ENCODE assay signal across 9 mouse cellular contexts in the genomic region with DNA sequence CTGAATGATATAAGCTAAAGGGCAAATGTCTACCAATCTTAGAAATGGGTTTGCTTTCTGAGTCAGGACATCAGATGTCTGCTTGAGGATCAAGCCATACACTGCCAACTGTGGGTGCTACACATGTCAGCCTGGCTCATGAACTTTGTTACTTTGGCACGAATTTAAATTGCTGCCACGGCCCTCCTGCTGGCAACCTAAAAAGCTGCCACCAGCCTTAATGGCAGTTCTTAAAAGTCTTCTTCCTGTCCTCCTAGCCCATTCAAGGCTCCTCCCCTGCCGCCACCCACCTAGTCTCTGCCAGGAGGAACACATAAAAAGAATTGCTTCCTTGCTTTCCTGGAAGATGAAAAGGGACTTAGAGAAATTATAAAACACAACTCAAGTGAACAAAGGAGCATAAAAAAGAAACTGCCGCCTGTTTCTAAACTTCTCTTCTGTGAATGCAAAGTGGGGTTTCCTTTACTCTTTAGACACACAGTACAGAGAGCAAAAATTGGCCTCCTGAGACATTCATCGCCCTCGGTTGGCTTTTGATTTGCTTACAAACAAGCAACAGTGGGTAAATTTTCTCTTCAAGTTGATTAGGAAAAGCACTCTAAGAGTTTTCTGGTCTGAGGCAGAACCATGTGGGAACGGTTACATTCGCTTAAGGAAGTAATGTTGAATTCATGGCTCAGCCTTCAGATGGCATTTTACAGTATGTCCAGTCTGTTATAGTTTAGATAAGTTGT. TPM values are rescaled to one million over a fixed set of nuclear protein-coding genes. Genes with fewer than 3 reads are reported as not detected.
A peak's percentile ranks its signal among the peaks of the same experiment; 100 is the strongest.
DNase-seq lines count a peak whose midpoint lies in the region; ATAC-seq and TF ChIP-seq lines count a peak whose summit lies in the region.
"Had no signal": no experiment of that assay in that cellular context is flagged by ENCODE, and none has a peak within 500 bp of the region (broad histone marks: within the 10 kb centered on the region; RNA-seq: fewer than 3 reads in every experiment).

No protein-coding gene starts in this region.

- H3K4me1 ChIP-seq in cerebellum, adult 2 months (ENCODE audit: control insufficient read depth, insufficient read depth, low read length), result no peaks in the 10 kb centered on the region
- H3K4me1 ChIP-seq in limb, embryonic 11.5 days (ENCODE audit: control insufficient read depth, insufficient read depth, low read length), result peaks cover 17% of the 10 kb centered on the region

- H3K36me3 ChIP-seq in limb, embryonic 11.5 days (ENCODE audit: control insufficient read depth, insufficient read depth, low read length), result no peaks in the 10 kb centered on the region; the same call in 1 of the 2 replicates

- H3K27me3 ChIP-seq in cerebellum, adult 2 months (ENCODE audit: control insufficient read depth, insufficient read depth, low read length), result no peaks in the 10 kb centered on the region
- H3K27me3 ChIP-seq in limb, embryonic 11.5 days (ENCODE audit: control insufficient read depth, insufficient read depth, low read length), result no peaks in the 10 kb centered on the region

- ATAC-seq in limb, embryonic 11.5 days (ENCODE audit: insufficient number of reproducible peaks, low FRiP score, low TSS enrichment, low read depth), result 0 out of 2 replicates have a peak, but pooled peaks have one; percentile 12

- H3K4me3 ChIP-seq in cerebellum, adult 2 months (replicated peaks; ENCODE audit: insufficient read depth, low read depth, low read length), result no peak overlapping the region
- H3K4me3 ChIP-seq in limb, embryonic 11.5 days (ENCODE audit: low read depth, low read length), result peak overlapping the region; percentile 35

- H3K9me3 ChIP-seq in limb, embryonic 11.5 days (ENCODE audit: control insufficient read depth, low read length), result no peaks in the 10 kb centered on the region

- DNase-seq in cerebellum, postnatal 10 days, result peak; percentile 10 to 18
- DNase-seq in cerebellum, adult 2 months, result no peak
- DNase-seq in right cerebral cortex, adult 2 months (ENCODE audit: low spot score in 2 of 2), result peak; percentile 27 to 37
- no peak for DNase-seq in right cerebral cortex, postnatal 4 days
- DNase-seq in limb, embryonic 11.5 days (ENCODE audit: low spot score), result peak; percentile 75
- DNase-seq in thymus, postnatal 36 days, result peak; percentile 23 to 31
- no peak for DNase-seq in ovary, postnatal 14 days (ENCODE audit: low spot score)
- no peak for DNase-seq in urinary bladder, postnatal 36 days (ENCODE audit: low spot score in 2 of 2)
- DNase-seq: gastrocnemius, postnatal 25 days had no signal

- no peak for TF ChIP-seq POLR2A in cerebellum, adult 2 months (IDR thresholded peaks at IDR 0.05; ENCODE audit: borderline replicate concordance, insufficient read depth, low read length)

- no peak overlapping the region for H3K27ac ChIP-seq in cerebellum, adult 2 months (ENCODE audit: insufficient read depth, low read length)
- H3K27ac ChIP-seq in limb, embryonic 11.5 days (replicated peaks; ENCODE audit: low read depth, low read length), result peak overlapping the region; percentile 63

- WGBS in cerebellum, adult 2 months, result 33% methylated on average over 8 of the region's 8 CpGs
- 12% methylated on average over 8 of the region's 8 CpGs for WGBS in limb, embryonic 11.5 days

- H3K9ac ChIP-seq in limb, embryonic 11.5 days (ENCODE audit: low read length), result peak overlapping the region; percentile 4; the same call in 1 of the 2 replicates

- TF ChIP-seq CTCF in cerebellum, adult 2 months (IDR thresholded peaks at IDR 0.05; ENCODE audit: borderline replicate concordance, insufficient read depth, low read depth, low read length), result no peak

- H3K4me2 ChIP-seq in limb, embryonic 11.5 days (ENCODE audit: low read depth, severe bottlenecking), result peak overlapping the region; percentile 46

RNA-seq across cellular contexts. Expression of a gene that starts 2.5 kb away (rescaled TPM):
- 8.4 and 9.6 TPM in 2 replicates for polyA plus RNA-seq in cerebellum, adult 2 months (2012; rRNA removed)
- polyA plus RNA-seq in limb, embryonic 11.5 days (2014; fragmentation: Nextera tagmentation; extraction: Ambion mirVana), result 98.9 and 104 TPM in 2 replicates

RNA-seq across cellular contexts. Expression of a gene that starts 30.9 kb away (rescaled TPM):
- 25.9 and 27.5 TPM in 2 replicates for polyA plus RNA-seq in cerebellum, adult 2 months (2012; rRNA removed)
- polyA plus RNA-seq in limb, embryonic 11.5 days (2014; fragmentation: Nextera tagmentation; extraction: Ambion mirVana), result 33.7 and 33.9 TPM in 2 replicates

Comparison
In these comparisons a context has a peak if more than half of its experiments do, and no peak if none do; other contexts are left out.
1. DNase-seq: peak in cerebellum, postnatal 10 days (2 of 2), right cerebral cortex, adult 2 months (2 of 2), limb, embryonic 11.5 days (single experiment) and thymus, postnatal 36 days (2 of 2); none in cerebellum, adult 2 months (0 of 2), right cerebral cortex, postnatal 4 days (single experiment), ovary, postnatal 14 days (single experiment) and urinary bladder, postnatal 36 days (0 of 2).